Mouse (Mus musculus) olfactory bulb, adult 2 months (tissue): Measurements from ENCODE around the gene Kbtbd13.

Experiments
- CTCF ChIP-seq: fragments of 200-500 bp; IDR thresholded peaks from 2 replicates; pipeline ENCODE4 v1.5.1; 2012; ENCODE audit warnings: low read depth, mild to moderate bottlenecking, low read length, moderate library complexity; ENCODE audit not compliant: insufficient read depth
- POLR2A ChIP-seq: fragments of 200-500 bp; IDR thresholded peaks from 2 replicates; pipeline ENCODE4 v1.6.1; 2012; ENCODE audit warnings: mild to moderate bottlenecking, low read depth, low read length, moderate library complexity; ENCODE audit not compliant: insufficient read depth

DNA sequence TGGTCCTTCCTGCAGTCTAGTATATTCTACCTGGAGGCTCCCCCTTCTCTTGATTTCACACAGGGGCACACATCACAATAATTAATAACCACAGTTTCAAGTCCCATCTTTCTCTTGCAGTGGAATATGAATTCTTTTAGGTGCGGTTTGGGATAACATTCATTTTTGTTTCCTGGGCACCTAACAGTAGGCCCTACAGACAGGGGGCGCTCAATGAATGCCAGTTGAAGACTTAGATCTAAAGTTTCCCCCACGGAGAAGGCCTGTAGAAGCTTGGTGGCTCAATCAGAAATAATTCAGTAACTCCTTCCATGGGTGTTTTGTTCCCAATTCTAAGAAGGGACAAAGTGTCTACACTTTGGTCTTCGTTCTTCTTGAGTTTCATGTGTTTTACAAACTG lies 19.0 kb downstream of the Kbtbd13 start:
- TF ChIP-seq CTCF (no peak), POLR2A (no peak)
